Mouse (Mus musculus) right cerebral cortex, adult 2 months (tissue): ENCODE measurements around the gene Cnpy1.
A peak's percentile ranks its signal among the peaks of the same experiment; 100 is the strongest.

Experiments
- DNase-seq, 2 experiments: peaks; one replicate each; pipeline ENCODE4 v3.0.0; 2021 to 2022; ENCODE audit warnings: low spot score in 2 of 2

The Cnpy1 gene

GRCm38 (mm10) chr5:28239829-28240228, 5.8 kb downstream of the Cnpy1 start:
- no peak for DNase-seq

DNA sequence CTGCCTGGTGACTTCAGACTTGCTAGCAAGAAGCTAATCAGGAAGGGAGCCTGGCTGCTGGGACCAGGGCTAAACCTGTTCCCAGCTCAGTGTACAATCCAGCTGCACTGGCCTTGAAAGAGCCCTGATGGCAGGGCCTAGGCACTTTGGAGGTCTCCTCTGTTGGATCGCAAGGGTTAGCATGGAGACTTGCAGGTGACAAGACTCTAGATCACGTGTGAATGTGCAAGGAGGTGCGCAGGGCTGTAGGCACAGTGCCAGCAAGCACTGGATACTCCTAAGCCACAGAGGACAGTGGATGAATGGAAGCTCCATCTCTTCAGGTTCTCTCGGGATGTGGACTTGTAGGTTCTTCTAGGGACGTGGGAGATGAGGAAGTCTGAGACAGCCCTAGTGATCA, 6.7 kb downstream of the Cnpy1 start:
- no peak for DNase-seq

DNA sequence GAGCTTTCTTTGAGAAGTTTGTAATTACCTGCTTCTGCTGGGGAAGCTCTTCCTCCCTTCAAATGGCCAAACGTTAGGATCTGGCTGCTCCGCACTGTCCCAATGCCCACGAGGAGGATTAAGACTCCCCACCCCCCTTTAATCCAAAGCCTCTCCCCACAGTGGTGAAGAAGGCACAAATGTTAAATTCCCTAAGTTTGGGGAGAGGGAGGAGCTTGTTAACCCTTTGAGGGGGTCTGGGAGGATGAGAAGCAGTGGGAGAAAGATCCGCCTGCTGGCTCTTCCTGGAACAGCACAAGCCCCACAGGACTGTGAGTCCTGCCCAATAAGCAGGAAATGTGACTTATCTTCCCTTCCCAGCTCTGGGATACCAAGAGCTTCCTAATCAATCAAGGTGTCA, 7.5 kb downstream of the Cnpy1 start:
- no peak for DNase-seq

DNA sequence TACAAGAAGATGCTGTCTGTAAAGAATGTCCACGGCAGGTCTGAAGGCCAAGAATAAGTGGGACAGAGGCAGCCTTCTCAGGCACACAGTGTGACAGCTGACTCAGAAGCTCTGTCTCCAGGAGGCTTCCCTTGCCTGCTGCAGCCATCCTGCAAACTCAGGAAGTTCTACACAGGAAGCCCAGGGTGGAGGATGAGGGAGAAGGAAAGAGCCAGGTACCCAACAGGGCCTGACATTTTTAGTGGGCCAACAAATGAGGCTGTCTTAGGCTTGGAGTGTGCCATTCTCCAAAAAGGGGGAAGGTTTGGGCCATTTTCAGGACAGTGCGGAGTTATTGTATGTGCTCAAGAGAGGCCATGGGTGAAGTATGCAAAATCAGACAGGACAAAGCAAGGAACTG, 7.9 kb downstream of the Cnpy1 start:
- no peak for DNase-seq

- DNase-seq = no peak
These were observed 8.6 kb downstream of the Cnpy1 start for GRCm38 (mm10) chr5:28237055-28237454.

DNA sequence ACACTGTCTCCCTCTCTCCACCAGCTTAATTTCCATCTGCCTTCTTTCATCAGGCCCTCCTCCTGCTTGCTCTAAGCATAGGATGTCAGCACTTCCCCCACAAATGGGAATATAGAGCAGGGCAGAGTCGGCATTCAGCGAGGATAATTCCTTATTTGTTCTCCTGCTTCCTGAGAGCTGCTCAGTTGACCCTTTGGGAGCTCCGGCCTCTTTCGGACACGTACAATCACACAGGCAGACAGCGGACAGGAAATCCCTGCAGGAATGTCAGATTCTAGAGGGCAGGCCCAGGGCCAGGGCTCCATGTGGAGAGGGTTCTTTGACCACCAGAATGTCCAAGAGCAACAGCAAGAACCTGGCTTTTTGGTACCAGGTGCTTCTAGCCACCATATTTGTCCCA, 9.5 kb downstream of the Cnpy1 start:
- no peak for DNase-seq

GRCm38 (mm10) chr5:28232101-28232500, 13.5 kb downstream of the Cnpy1 start:
- DNase-seq = no peak

GRCm38 (mm10) chr5:28219596-28219995, 26.0 kb downstream of the Cnpy1 start:
- DNase-seq = no peak

DNA sequence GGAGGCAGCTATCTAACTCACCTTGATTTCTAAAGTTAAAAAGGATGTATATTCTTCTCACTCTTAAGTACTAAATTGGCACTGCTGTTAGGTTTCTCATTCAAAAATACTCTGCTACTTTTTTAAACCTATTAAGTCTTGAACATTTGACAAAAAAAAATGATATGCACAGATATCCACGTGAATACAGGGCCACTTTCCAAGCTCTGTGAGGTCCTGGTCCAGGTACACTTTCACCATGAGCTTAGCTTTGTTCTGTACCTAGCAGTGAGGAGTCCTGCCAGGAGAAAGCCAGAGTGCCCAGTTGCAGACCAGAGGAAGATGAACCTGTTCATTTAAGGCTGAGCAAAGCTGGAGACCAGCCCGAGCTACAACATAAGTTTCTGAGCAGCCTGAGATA, 32.2 kb downstream of the Cnpy1 start:
- no peak for DNase-seq

DNA sequence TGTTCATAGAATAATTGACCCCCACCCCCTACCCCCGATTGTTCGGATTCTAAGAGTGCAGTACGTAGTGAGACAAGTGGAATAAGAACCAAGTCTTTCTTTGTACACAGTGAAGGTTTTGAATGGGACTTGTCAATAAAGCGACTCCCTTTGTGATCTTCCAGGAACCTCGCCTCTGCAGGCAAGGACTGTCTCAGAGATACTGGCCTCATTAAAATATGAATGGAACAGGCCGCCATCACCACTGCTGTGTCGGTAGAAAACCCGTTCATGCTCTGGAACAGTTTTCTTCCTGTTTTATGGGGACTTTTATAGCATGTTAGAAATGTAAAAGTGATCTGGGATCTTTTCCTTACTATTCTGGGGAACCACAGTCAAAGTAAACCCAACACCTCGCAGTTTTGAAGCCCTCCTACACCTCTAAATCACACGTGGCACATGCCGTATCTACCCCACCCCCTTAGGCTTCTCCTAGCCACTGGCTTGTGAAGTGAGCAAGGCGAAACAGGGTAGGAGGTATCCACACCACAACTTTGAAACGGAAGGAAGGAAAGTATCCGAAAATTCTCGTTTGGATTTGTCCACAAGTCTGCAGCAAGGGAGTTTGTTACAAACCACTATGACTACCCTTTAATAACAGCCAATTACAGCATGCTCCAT, 33.8 kb downstream of the Cnpy1 start:
- DNase-seq = no peak

- no peak for DNase-seq
These were observed 34.7 kb downstream of the Cnpy1 start for GRCm38 (mm10) chr5:28210591-28211550.

DNA sequence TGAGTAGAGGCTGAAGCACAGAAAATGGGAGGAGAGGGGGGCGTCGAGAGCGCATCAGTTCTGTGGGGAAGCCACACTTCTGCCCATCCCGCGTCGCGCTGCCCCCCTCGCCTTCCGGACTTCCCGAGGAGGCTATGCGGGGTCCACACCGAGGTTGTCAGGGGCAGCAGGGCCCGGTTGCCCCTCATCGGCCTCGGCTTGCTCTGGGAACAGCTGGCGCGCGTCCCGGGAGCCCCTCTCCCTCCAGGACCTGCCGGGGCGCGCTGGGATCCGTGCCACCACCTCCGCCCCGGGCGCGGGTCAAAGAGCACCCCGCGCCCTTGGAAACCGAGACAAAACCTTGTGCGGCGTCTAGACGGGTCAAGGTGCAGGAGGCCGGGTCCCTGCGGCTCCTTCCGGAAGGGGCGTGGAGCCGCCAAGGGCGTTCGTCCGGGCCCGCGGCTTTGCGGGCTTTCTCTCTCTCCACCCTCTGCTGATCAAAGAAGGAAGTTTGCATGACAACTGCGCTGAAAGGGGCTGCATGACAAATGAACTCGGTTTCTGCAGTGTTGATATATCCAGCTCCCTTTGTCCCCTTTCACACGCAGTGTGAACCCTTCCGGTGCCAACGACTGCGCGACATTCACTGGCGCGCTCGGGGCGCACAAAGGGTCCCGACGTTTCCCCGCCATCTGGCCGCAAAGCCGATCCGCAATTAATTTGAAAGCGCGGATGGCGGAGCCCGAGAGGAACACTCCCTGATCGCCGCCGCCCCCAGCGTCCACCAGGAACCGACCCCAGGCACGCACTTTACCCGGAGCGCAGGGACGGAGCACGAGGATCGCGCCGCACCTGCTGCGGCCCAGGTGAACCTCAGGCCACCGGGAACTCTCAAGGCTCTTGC, 35.8 kb downstream of the Cnpy1 start:
- DNase-seq = peak in 1 of 2 experiments; percentile 11

DNA sequence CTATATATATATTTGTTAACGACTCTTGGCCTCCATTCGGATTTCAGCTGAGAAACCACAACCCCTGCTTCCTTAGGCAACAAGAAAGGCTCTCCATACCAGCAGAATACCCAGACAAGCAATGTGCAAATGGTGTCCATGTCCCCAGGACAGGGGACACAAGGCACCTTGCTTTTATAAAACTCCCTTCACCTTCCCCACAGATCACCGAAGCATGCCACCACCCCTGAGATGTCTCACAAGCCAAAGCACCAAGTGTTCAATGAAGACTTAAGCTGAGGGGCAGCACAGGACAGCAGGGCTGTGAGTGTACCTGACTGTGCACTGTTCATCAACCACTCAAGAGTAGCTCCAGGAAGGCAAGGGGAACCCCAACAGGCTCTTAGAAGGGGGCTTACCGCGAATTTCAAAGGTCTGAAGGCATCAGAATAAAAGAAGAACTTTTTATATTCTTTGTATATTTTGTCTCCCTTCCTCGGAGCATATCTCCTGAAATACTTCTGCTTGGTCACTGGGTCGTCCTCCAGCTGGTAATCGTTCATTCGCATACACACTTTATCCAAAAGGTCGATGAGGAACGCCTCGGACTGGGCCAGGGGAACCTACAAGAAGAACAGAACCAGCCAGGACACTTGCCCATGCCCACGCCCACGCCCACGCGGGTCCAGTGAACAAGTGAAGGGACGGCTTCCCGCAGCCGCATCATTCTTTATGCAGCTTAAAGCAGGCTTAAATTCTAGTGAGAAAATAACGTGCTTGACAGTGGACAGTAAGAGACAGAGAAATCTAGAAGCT, 36.7 kb downstream of the Cnpy1 start:
- DNase-seq = no peak

DNA sequence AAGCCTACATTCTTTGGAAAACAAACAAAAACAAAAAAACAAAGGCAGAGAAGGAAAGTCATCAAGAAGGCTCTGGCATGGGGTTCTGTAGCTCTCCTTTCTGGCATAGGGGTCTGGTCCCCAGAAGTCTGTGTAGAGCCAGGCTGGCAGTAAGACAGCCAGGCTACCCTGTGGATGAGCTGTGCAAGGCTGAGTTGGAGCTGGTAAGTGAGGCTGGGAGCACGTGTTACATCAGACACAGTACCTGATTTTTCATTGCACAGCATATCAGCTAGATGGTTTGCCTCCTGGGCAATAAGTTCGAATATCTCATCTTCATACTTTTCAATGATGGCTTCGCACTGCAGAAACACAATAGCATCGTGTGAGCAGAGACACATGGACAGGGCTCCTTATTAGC, 38.6 kb downstream of the Cnpy1 start:
- no peak for DNase-seq

- no peak for DNase-seq
These were observed 39.2 kb downstream of the Cnpy1 start for GRCm38 (mm10) chr5:28206448-28206847.

DNA sequence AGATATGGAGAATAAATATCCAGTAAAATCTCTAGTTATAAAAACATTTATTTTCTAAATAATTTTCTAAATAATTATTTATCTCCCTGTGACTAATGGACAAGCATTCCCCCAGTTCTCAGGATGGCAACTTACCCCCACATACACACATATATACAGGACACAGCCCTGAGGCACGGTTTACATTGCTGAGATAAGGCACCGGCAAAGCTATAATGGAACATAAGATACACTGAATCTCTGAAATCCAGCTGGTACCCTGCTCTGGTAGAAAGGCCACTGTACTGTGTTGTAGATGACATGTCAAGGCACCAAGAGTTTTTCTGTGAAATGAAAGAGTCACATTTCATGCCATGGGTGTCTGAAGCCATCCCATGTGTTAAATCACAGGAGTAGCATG, 40.9 kb downstream of the Cnpy1 start:
- no peak for DNase-seq

DNA sequence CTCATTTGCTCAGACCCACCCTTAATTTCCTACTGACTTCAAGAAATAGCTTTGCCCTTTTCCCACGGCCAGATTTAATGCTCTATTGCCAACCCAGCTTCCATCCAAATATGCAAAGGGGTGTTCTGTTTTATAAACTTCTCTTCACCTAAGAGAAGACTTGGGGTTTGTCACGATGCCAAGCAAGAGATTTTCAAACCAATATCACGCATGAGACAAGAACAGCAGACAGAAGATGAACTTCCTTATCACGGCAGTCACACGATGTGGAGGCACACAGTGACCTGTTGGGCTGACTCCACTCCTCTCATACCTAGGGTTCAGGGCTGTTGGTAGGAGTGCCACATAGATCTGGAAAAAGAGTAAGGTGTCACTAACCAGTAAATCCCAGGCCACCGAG, 42.5 kb downstream of the Cnpy1 start:
- no peak for DNase-seq

DNA sequence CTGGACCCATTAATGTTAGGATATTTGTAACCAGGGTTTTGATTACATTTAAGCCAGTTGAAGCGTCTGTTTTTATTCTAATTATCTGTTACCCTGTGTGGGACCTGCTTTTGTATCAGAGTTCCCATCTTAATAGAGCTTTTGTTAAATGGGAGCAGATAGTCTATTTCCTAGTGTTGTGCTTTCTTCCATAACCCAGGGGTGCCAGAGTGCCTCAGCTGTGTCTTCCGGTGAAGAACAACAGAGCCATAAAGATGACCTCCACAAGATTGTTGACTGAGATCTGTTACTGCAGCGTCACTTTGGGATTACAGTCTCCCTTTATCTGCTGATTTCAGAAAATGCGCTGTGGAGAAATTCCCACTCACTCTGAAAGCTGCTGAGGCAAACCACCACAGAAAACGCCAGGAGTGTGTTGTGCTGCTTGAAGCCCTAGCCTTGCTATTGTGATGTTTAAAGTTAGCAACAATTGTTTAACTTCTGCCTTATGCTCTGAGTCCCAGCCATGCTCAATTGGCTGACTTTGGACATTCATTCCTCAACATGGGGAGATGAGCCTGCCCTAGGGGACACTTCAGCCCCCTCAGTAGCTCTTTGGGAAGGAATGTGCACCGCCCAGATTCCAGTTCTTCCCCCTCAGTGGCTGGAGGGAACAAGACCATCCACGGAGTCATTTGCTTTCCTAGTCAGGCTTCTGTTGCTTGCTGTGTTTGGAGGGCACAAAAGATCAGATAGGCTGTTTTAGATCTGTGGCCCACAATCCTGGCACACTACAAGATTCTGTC, 46.3 kb downstream of the Cnpy1 start:
- DNase-seq = no peak

- no peak for DNase-seq
These were observed 50.1 kb downstream of the Cnpy1 start for GRCm38 (mm10) chr5:28195473-28195872.

DNA sequence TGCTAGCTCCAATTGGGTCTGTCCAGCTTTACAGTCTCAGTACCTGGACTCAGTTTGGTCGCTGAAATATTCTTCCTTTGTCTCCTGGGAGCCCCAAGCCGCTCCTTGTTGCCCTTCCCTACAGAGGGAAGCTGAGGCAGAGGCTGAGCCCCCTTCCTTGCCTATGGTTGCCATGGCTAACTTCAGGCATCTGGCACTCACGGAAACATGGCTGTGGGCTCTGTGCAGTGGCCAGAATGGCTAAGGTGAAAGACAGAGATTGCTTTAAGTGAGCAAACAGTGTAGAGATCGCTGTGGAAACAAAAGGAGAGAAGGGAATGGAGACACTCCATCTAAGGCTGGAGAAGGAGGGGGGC, 53.5 kb downstream of the Cnpy1 start:
- no peak for DNase-seq
